Mouse (Mus musculus) cerebral cortex, adult 2 months (tissue): ENCODE data around the gene Bcorl1.

ENCODE experiments used
- WGBS: fragments of 180-500 bp; shearing (Covaris S2); methylation state at CpG from one replicate; pipeline ENCODE4 v1.1.7; 2018; 5-methylcytosine and 5-hydroxymethylcytosine counted together

Bcorl1 gene

DNA sequence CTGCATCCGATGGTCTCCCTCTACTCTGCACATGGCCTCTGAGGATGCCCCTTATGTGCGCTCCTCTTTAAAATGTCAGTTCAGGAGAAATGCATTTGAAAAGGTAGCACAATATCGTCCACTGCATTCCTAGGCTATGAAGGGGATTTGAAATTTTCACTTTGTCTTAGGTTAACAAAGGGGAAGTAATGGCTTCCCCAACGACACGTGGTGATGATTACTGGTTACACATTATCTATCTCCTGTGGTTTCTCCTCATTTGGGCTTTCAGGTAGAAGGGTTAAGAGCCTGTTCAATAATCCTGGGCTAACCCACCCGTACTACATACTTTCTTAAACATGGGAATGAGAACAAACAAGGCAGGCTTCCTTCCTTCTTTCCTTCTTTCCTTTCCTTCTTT is 48.2 kb downstream of the Bcorl1 start:
- 91% methylated on average over 6 of the region's 6 CpGs for WGBS

DNA sequence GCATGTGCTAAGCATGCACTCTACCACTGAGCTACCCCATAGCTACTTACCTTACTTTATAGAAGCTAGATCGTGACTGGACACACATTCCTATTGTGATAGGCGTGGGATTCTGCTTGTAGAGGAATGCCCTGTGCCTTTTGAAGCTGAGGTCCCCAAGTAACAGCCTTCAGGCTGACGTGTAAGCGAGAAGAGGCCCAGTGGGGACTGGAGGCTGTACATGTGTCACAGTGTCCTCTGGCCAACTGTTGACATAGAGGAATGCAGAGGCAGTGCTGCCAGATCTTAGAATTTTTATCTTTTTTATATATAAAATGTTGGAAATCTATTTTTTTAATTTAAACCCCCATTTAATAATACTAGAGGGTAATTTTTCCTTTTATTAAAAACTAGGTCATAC is 58.8 kb downstream of the Bcorl1 start:
- WGBS: 85% methylated on average over 4 of the region's 4 CpGs

DNA sequence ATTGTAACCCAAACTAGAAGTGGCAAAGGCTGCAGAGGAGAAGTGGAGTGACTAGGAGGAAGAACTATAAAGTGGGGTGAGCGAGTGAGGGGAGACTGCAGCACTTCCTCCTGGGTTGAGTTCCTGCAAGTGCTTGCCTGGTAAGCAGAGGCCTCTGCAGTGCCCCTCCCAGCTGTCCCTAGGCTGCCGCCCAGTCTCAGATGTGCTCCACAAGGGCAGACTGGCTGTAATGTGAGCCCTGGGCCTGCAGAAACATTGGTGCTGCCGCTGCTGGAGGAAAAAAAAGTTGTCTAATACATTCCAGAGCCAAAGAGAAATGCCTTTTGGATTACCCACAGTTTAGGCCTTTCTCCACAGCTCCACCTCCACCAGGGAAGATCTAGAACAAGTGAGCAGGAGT is 64.0 kb downstream of the Bcorl1 start:
- 64% methylated on average over 3 of the region's 3 CpGs for WGBS

DNA sequence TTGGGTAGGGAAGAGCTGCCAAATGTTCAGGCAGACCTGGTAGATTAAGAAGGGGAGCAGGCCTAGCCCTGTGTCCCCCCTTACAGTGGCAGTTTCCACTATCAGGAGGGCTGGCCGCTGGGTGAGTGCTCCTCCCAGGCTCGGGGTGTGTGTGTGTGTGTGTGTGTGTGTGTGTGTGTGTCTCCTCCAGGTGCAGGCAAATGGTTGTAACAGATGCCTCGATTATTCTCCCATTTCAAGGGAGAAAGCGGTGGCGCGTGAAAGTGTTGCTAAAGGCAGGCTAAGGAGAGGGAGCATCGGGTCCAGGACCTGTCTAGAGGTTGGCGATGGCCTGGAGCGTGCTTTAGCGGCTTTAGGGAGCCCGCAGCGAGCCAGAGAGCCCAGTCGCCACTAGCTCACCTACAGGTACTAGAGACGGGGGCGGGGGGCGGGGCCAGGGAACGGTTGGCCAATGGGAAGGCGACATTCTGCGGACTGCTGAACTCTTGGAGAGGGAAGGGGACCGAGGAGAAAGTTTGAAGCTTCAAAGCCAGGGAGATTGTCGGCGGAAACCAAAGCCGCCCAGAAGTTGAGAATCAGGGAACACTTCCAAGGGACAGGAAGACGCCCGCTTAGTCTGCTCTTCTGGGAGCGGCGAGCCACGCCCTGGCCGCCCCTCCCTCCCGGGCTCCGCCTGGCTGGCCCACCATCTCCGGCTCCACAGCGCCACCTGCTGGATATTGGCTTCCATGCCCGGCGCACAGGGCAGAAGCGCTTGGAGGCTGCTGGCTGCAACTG is 68.6 kb downstream of the Bcorl1 start:
- 4% methylated on average over 35 of the region's 36 CpGs for WGBS

DNA sequence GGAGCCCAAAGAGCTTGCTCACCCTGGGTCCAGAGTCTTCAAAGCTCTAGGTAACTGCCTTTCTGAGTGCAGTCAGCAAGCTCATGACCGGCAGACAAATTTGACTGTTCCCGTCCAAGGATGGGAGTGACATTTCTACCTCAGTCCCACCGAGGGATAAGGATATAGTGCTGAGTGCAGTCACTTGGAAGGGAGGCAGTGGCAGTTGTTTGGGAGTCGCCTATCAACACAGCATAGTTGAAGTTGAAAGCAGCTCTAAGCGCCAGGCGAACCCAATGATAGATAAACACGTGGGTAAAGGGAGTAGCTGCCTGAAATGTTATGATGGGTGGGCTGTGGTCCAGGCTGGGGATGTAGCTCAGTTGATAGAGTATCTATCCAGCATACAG is 69.2 kb downstream of the Bcorl1 start:
- WGBS: 14% methylated on average over 7 of the region's 7 CpGs

DNA sequence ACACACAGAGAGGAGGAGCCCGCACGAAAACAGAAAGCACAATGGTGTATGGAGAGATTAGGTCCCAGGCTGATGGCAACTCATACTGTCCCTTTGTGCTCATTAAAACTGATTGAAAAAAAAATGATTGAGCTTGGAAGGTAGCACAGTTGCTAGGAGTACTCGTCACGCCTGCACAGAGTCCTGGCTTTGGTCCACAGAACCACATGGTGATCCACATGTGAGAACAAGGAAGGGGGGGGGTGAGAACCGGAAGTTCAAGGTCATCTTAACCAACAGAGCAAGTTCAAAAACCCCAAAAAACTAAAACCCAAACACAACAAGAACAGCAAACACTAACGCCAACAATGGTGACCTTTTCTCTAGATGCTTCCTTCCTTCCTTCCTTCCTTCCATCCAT is 71.5 kb downstream of the Bcorl1 start:
- WGBS: 65% methylated on average over 6 of the region's 6 CpGs

DNA sequence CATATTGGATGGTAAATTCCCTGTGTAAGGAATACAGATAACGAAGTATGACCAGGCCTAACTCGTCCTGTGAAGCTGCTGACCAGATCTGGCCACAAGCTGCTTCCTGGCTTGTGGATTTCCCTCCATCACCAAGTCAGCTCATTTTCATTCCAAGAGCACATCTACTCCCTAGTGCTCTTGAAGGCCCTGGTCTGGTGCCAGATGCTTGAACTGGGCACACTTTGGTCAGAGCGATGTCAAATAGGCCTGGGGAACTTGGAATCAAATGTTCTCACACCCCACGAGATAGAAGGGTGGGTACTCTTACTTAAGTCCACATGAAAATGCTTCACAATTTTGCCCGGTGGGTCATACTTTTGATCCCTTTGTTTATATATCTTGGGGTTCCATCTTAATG is 73.1 kb downstream of the Bcorl1 start:
- 78% methylated on average over 5 of the region's 5 CpGs for WGBS

DNA sequence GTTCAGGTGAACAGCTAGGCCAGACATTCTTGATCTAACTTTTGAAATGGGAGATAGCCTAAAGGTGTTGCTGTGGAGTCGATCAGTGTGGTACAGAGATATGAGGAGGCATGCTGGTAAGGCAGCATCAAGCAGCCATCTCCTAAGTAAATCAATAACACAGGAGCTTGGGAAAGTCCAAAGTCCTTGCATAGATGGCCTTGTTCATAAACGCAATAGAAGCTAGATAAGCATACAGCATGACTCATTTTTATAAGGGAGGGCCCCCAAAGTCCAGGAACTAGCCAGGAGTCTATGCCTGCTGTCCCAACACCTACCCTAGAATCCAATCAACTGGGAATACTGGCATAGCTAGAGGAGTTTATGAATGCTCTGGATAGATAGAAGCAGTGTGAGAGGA is 77.3 kb downstream of the Bcorl1 start:
- 98% methylated on average over 2 of the region's 2 CpGs for WGBS

DNA sequence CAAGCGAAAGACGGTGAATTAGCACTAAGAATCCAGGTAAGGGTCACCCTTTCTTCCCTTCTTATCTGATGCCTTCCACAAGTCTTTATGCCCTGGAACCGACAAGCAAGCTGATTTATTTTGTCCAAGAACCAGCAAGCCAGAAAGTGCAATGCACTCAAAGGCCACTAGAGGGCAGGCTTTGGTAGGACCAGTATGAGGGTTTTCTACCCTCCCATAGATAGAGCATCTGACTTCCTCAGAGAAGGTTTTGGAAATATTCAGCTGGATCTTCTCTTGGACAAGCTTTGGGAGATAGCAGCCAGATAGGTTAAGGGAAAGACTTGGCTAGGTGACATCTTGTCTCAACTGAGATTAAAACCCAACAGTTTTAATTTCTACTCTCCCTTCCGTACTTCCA is 81.8 kb downstream of the Bcorl1 start:
- WGBS: 28% methylated on average over 4 of the region's 4 CpGs

DNA sequence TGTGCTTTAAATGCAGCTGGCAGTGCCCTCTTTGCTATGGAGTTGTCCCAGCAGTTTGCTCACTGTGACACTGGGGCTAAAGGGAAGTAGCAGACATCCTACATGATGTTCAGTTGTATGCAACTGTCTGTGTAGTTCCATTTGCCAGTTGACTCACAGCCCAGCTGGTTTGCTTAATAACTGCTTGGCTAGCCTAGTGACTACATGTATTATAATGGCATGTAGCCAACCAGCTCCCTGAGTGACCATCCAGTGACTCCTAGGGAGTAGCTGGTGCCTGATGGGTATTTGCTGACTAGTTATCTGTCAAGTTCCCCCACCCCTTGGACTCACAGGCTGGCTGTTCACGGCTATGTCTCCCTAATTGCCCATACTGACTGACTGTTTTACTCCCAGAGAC is 82.5 kb downstream of the Bcorl1 start:
- WGBS: 85% methylated on average over 1 of the region's 1 CpGs

DNA sequence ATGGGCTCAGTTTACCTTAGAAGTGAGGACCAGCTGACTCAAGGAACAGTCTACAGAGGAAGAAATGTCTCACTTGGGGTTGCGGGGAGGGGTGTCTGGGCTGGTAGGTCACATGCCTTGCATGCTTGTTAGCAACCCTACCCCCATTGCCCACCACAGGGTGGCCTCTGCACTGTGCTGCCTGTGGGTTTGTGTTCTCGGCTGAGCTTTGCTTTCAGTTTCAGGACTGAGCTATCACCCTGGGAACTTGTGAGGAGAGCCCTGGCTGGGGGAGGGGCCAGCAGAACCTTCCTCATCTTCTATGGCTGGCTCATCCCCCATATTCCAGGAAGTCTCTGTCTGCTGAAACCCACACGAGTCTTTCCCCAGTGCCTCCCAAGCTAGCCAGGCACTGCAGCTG is 83.4 kb downstream of the Bcorl1 start:
- 45% methylated on average over 3 of the region's 3 CpGs for WGBS

DNA sequence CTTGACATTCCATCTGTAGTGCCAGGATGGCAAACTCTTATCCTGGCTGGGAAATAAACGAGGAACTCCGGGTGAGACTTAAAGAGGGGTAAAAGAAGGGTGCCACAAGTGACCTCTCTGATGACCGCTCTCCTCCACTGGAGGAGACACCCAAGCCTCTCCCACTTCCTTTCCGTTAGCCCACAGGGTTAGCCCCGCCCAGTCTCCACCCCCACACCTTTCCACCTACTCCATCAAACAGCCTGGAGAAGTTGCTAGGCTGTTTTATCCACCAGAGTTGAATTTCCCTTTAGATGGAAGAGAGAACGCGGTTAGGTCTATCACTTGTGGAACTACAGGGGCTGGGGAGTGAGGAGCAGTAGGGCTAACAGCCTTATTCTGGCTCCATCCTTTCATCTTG is 84.1 kb downstream of the Bcorl1 start:
- WGBS: 60% methylated on average over 7 of the region's 7 CpGs

DNA sequence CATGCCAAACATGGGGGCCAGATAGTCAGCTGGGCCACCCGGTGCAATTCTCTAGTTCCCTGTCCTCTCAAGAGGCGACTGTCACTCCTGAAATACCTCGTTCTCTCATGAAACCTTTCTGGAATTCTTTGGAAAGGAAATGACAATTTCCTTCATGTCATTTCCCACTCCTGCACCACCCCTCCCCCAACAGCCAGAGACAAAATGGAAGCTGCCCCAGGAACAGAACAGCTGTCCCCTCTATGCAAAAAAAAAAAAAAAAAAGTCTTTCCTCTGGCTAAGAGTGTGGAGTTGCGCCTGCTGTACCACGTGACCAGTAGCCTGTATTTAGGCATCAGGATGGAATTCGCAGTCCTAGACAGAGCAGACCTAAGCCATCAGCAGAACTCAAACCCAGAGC is 87.1 kb downstream of the Bcorl1 start:
- 82% methylated on average over 6 of the region's 6 CpGs for WGBS

DNA sequence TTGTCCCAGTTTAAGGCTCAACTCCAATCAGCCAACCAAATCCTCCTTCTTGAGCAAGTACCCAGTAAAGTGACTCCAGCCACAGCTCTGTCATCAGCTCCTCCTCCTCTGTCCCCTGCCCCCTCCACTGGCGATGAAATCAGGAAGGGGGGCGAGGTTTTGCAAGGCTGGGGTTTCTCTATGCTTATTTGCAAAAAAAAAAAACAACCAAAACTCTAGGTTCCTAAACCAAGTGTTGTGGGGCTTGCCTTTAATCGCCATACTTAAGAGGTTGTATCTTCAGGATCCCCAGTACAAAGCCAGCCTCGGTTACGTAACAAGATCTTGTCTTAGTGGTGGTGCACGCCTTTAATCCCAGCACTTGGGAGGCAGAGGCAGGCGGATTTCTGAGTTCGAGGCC is 87.5 kb downstream of the Bcorl1 start:
- 84% methylated on average over 8 of the region's 8 CpGs for WGBS

DNA sequence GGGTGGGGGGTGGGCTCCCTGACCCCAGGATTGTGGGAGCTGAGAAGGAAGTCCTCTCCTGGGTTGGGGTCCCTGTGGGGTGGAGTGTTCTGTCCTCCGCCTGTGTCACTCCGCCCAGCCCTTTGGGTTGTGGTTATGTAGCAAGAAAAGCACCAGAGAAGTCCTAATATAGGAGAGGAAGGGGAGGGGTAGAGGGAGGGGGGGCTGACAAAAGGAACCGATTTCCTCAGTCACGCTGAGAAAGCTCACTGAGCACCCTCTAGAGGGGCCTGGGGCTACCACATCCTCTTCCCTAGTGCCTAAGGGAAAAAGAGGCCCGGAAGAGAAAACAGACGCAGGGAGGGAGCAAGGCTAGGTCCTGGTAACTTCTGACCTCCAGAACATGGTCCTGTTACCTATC is 88.4 kb downstream of the Bcorl1 start:
- WGBS: 63% methylated on average over 6 of the region's 6 CpGs

DNA sequence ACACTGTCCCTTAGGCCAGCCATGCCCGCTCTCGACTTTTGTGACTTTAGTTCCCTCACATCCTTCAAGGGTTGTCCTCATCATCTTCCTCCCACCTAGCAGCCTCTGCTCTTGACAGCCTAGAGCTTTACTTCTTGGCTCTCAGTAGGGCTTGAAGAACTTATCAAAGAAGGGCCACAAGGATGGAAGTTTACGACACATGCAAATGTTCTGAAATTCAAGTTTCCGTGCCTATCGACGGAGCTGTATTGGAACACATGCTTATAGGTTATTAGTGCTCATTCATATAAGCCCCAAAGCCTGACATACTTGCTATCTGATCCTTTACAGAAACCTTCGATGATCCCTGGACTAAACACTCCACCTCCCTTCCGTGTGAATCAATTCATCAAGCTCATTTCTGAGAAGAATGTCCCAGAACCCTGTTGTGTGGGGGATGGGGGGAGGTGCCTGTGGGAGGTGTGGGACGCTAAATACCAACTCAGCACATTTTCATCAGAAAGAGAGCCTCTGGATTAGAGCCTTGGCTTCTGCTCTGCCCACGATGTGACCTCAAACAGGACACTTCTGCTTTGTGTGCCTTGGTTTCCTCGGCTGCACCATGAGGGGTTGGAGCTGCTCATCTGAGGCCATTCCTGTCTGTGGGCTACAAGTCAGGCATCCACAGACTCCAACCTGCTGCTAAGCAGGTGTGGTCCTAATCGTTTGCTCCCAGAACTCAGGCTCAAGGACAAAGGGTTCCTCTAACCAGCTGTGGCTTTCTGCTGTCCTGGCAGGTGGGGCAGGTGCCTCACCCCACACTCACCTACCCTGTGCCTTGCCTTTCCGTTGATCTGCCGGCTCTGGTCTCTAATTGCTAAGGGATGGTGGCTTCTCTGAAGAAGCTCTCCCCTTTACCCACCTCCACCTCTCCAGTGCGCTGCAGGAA is 91.7 kb downstream of the Bcorl1 start:
- 77% methylated on average over 15 of the region's 15 CpGs for WGBS

DNA sequence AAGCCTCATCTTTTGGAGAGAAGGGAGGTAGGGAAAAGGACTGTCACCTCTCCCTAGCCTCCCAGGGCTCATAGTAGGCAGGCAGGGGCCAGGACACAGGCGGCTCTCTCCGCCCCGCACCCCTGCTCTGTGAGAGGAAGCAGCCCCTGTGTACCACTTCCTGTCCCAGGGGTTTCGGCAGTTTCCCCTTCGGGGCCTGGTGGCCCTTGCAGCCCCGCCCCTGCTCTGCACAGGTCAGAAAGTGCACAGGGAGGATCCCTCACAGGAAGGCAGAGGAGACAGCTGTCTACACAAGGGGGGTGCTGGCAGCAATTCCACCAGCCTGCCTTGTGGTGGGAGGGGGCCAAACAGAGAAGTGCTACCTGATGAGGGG is 92.4 kb downstream of the Bcorl1 start:
- WGBS: 59% methylated on average over 6 of the region's 6 CpGs

DNA sequence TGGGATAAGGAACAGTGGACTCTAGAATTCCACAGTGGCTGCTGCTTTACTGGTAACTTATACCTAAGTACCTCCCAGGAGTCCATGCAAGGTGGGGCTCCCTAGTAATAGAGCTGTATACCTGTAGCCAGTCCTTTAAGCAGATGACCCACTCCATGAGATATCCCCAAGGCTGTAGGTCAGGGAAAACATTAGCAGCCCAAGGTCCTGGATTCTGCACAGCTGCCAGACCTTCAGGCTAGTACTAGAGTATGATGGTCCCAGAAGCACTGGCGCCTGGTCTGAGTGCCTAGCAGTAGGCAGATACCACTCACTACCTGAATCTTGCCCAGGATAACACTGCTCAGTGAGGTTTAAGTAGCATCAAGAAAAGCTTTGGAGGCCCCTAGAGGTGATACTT is 93.1 kb downstream of the Bcorl1 start:
- 100% methylated on average over 1 of the region's 1 CpGs for WGBS

DNA sequence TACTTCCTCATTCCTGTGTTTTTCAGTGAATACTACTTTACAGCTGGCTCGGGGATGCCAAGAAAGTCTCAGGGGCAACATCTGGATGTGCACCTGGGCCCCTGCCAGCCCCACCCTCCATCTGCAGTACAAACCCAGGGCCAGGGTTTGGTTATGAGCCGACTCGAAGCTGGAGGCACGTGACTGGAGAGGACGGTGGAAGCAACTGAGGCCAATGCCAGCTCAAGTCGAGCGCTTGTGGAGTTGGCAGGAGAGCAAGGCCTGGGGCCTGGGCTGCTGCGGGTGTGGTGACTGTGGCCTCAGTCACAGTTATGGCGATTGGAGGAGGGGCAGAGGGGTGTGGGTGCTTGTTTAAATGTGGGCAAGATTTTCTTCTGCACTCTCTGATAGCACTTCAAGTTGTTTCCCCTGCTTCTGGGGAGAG is 94.3 kb downstream of the Bcorl1 start:
- WGBS: 62% methylated on average over 9 of the region's 9 CpGs

DNA sequence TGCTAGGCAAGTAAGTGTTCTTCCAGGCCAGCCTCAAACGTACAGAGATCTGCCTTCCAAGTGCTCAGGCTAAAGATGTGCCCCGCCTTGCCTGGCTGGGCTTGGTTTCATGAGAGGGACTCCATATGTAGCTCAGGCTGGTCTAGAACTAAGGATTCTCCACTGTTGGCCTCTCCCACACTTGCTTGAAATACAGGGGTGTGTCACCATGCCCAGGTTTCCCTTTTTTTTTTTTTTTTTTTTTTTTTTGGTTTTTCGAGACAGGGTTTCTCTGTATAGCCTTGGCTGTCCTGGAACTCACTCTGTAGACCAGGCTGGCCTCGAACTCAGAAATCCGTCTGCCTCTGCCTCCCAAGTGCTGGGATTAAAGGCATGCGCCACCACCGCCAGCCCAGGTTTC is 94.9 kb downstream of the Bcorl1 start:
- whole genome bisulfite sequencing: 97% methylated on average over 6 of the region's 7 CpGs

DNA sequence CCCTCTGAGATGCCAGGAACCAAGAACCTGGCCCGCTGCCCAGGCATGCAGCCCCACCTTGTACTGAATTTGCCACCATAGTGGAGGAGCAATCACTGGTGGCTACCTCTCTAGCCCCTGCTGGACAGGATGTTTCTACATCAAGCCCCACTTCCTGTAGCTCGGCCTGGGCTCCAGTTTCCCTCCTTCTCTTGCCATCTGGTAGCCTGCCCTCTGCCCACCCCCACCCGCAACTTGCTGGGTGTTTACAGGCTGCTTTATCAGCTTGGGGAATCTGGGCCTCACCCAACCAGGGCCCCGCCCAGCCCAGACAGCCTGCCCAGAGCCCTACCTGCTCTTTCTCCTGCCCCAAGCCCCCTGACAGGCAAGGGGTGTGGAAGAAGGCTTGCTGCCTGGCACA is 97.9 kb downstream of the Bcorl1 start:
- WGBS: 68% methylated on average over 4 of the region's 4 CpGs

DNA sequence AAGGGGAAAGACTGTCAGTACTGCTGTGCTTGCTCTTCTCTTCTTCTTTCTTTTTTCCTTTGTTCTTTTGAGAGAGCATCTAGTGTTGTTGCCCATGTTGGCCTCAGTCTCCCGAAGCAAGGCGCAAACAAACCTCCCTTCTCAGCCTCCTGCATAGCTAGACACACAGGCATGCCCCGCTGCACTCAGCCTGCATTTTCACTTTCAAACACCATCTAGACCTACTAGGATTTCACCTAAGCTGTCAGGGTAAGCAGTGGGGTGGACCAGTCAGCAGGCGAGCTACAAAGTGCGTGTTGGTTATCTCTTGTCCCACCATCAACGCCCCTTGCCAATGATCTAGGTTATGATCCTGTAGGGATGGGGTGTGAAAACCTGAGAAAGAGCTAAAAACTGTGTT is 100.4 kb downstream of the Bcorl1 start:
- 92% methylated on average over 6 of the region's 6 CpGs for WGBS

DNA sequence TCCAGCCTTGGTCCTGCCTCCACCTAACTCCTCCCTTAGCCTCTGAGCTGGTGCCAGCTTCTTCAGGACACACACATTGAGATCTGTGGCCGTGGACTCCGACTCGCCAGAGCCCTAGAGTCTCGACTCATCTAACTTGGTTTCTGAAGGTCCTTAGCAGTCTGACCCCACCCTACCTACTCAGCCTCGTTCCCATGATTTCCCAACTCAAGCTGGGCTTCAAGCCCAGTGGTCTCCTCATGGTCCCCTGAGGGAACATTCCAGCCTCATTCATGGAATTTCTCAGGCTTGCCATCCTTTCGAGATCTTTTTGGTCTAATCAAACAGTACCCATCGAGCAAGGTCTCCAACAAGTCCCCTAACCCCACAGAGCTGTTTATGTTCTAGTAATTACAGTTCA is 100.8 kb downstream of the Bcorl1 start:
- 70% methylated on average over 7 of the region's 7 CpGs for WGBS
